Mouse (Mus musculus) natural killer cell, adult 2 months (primary cell): ENCODE results near the gene Cdc20.

ENCODE experiments used
- DNase-seq, 2 experiments: peaks; one replicate each; pipeline ENCODE4 v3.0.0; 2022; ENCODE audit warnings: low spot score in 2 of 2

Cdc20 gene

DNA sequence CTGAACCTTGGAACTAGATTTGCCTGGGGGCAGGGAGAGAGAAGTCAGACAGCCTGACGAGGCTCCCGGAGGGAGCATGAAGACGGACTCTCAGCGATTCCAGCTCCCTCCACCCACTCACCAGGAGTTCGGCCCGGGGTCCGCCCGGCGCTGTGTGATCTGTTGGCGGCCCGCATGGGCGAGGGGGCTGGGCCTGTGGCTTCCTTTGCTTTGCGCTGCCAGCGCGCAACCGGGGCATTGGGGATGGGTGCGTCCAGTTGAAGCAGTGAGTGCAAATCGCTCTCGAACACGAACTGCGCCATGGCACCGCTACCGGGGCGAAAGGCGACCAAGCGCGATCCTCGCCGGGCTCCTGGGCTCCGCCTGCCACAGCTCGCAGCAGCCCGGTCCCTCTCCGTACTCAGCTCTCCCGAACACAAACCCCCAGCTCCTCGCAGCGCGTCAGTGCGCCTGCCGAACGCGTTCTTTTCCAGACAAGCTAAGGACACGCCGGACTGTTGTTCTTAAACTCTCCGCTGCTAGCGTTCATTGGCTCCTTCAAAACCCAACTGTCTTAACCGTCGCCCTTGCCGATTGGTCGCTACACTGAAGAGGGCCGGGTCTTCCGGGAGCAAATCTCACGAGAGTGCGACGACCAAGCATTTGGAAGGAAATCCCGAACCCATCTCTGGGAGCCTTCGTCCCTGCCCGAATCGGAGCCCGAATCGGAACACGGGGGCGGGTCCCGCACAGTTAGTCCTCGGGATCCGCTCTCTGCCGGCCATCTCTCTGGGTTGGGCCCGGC, at the start of gene Cdc20:
Cdc20 (minus strand) TSS at position 533 of the 784 bp plus-strand sequence.
- DNase-seq, result peak; percentile 83 to 85

DNA sequence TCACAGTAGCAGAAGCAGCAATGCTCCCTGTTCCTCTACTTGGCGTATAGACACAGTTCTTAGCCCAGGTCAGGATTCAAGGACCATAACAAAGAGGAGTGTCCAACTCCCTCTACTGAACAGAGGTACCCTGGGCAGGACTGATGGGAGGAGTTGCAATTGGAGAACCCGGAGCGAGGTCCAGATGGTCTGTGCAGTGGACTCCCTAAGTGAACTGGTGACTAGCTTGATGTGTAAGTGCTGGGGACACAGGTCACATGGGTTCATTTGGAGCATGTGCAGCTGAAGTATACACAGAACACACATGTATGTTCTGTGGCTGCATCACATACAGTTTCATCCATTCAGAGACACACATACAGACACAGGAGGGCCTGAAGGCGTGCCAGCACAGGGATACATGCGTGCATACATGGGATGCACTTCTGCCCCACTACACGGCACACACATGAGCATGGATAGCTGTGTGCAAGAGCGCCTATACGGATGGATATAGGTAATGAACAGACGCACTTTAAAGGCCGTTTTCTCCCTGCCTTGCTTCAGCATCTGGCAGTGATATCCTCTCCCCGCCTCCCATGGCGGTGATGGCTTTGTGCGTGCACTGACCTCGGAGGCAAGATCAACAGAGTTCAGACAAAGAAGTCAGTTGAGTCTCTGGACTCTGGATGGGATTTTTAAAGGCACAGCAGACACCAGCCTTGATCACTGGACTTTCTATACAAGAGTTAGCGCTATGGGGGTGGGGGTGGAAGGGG, 39.8 kb upstream of the Cdc20 start:
- no peak for DNase-seq

- DNase-seq, result no peak
Measured at GRCm38 (mm10) chr4:118472687-118473086, 35.5 kb upstream of the Cdc20 start.

GRCm38 (mm10) chr4:118471281-118471680, 34.1 kb upstream of the Cdc20 start:
- DNase-seq, result no peak

- DNase-seq, result no peak
Measured at GRCm38 (mm10) chr4:118465697-118466163, 28.6 kb upstream of the Cdc20 start.

DNA sequence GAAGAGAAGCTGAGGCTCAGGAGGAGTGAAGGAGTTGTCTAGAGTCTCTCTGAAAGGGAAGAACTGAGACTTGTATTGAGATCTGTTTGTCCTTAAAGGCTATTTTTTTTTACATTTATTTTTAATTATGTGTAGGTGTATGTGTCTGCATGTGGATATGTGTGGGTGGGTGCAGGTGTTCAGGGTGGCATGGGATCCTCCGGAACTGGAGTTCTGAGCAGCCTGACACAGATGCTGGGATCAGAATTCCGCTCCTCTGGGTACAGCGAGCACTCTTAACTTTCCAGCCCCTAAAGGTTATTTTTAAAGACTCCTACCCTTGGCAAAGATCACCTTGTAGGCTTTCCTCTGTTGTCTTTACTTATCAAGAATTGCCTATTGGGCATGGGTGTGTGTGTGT, 27.8 kb upstream of the Cdc20 start:
- DNase-seq, result no peak

GRCm38 (mm10) chr4:118457345-118457975, 20.3 kb upstream of the Cdc20 start, which contains the start of gene Mpl:
Gene Mpl (minus strand): TSS chr4:118457513.
- DNase-seq, result no peak

DNA sequence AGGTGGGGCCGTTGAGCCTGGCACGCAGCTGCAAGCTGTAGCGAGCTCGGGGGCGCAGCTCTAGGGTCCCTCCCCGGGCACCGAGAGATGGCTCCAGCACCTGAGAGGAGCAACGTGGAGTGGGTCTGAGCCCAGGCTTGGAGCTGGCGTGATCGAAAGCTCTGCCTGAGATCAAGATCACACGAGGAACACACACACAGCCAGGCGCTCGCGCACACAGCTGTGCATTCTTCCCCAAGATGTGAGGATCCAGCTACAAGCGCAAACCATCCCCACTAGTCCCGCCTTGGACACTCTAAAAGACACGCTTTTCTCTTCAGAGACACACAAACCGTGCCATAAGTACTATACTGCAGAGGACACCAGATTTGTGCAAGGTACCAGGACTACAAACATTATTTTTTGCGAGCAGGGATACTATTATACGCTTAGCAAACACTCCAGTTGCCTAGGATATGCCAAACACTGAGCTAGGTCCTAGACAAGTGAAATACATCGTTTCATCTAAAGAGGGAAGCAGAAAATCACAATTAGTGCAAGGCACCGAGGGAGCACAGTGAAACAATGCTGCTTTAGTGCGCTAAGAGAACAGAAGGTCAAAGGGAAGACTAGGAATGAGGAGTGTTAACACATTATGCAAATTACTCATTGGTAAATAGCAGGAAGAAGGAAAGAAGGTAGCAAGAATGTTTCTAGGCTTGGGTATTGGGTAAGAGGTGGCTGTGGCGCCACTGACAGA, 9.4 kb upstream of the Cdc20 start:
- no peak for DNase-seq

- no peak for DNase-seq
Measured at GRCm38 (mm10) chr4:118445781-118446414, 8.7 kb upstream of the Cdc20 start.

DNA sequence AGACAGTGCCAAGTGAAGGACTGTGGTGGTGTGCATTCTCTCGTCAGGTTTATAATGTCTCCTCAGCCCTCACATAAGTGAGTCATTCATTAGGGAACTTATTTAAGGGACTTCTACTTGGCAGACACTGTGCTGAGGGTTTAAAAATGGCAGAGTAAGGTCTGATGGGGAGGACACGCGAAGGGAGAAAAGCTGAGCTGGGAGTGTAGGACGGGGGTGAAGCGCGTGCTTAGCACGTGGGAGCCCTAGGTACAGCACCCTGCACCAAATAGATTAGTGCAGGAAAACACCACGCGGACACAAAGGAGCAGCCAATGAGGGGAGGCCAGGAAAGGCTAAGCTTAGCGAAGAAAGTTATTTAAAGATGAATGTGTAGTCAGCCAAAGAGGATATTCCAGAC, 7.9 kb upstream of the Cdc20 start:
- no peak for DNase-seq

DNA sequence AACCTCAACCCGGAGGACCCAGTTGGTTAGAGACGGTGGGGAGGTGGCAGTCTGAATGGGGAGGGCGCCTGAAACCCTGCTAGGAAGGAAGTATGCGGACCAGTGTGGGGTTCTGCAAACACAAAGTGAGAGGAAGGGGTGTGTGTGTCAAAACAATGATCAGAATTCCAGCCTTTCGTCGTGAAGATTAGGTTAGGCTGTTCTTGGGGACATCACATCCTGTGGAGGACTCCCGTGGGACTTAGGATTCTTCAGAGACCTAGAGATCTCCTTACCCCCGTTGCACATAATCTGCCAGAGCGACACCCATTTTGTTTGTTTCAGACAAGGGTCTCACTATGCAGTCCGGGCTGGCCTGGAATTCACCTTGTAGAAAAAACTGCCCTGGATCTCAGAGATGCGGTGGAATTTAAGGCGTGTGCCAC, 689 bp upstream of the Cdc20 start:
- peak; percentile 9 to 12 for DNase-seq

GRCm38 (mm10) chr4:118432332-118432731, 4.8 kb downstream of the Cdc20 start:
- no peak for DNase-seq

GRCm38 (mm10) chr4:118429215-118429895, 7.8 kb downstream of the Cdc20 start:
- DNase-seq, result no peak

DNA sequence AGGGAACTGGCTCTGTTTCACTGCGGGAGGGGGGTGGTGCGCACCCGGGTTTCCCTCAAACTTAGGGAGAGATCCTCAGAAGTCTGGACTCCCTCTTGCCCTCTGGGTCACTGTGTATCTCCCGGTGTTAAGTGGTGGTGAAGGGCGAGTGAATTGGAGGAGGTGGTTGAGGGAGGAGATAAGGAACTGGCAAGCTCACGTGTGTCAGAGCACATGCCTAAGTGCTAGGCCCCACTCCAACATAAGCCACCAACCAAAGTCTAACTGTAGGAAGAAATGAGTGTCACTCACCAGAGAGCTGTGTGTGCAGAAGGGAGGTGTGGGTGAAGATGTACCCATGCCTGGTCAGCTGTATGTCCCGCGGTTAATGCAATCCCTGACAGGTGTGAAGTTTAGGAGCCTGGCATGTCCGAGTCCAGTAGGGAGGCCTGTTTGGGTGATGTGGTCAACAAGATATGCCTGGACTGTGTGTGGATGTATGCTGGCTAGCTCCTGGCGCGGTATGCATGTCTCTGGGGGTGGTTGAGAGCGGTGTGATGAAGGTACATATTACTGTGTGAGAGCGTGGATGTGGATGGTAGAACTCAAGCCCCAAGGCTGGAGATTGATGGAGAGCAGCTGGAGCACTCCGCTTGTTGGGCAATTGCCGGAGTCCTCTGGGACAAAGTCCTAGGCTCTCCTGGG, 8.5 kb downstream of the Cdc20 start:
- DNase-seq, result peak in 1 of 2 experiments; percentile 10

GRCm38 (mm10) chr4:118427768-118428451, 9.2 kb downstream of the Cdc20 start, which contains the start of gene Elovl1:
Gene Elovl1 (plus strand): TSS chr4:118428093.
- DNase-seq, result peak; percentile 73 to 74

DNA sequence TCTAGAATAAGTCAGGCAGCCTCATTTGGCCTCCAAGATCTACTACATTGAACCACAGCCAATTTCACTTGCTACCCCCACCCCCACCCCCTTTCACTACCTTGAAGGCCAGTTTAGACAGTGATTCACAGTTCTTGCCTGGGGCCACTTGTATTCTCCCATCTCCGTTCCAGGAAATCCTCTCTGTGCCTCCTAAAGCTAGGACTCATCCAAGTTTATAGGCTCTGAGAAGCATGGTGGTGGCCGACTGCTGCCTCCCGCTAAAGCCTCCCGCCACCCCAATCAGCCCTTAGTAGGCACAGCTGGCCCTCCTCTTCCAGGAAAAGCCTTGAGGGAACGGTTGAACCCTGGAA, 9.8 kb downstream of the Cdc20 start:
- DNase-seq, result no peak

DNA sequence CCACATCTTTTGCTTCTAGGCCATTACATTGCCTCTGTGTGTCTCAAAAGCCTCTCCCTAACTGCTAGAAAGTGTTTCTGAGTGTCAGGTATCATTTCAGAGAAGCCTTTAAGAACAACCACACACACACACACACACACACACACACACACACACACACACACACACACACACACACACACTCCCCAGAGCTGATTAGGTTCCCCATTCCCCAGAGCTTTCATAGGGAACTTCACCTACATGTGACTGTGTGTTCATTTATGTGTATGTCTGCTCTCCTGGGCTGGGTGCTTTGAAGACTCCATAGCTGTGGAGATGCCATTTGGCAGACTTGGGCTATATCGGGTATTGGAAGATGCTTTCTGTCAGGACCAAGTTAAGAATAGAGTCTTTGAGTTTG, 11.8 kb downstream of the Cdc20 start:
- no peak for DNase-seq

DNA sequence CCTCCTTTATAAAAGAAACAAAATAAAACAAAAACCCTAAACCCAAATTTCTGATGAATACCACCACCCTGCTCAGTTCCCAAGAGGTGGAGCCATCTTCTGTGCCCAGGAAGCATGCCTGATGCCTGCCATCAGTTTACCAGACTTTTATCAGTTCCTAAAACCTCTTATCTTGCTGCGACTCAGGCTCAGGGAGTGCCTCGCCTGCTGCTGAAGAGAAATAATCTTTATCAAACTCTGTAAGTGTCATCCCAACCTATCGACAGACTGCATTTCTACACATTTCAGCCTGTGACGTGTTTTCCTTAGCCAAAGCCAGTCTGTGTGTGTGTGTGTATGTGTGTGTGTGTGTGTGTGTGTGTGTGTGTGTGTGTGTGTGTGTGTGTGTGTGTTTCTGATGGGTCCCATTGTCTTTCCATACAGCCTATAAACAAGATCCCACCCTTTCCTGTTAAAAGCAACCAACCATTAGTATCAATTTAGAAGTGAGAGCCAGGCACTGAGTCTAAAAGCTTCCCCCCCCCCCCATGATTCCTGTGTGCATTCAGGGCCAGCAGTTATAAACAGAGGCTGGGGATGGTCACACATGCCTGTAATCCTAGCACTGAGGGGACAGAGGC, 12.5 kb downstream of the Cdc20 start:
- DNase-seq, result no peak

DNA sequence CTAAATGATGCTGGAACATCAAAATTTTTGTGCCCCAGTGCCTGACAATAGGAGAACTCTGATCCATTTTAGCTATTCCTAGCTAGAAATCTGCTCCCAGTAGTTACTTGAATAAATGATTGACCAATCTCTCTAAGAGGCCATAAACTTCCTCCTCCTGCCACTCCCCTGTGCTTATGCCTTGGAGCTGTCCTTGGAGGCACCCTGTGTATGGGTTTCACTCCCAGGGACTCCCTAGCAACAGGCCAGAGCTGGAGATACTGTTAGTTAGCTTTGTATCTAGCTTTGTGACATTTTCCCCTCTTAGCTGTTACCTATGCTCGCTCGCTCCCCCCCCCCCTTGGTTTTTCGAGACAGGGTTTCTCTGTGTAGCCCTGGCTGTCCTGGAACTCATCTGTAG, 15.8 kb downstream of the Cdc20 start:
- no peak for DNase-seq
